Mouse (Mus musculus): Measurements from ENCODE around the gene Ccdc116. TPM values are rescaled to one million over a fixed set of nuclear protein-coding genes. Genes with fewer than 3 reads are reported as not detected.

The Ccdc116 gene
- polyA plus RNA-seq, 2 experiments, result 0.37 to 0.92 TPM

DNA sequence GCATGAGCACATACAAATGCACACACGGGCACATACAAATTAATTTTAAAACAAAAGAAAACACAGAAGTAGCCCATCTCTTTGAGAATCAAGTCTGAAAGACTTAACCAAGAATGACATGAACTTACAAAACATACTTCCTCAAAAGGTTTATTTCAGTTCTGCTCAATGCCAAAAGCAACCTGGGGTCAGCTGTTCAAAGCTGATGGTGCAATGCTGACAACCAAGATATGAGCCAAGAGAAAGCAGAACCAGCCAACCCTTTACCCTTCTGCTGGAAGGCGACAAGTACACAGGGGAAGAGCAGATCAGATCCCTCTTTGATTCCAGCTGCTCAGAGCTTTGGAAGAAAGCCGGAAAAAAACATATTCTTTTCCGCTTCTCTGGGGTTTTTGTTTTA is 34.4 kb upstream of the Ccdc116 start:
- ATAC-seq (ENCODE audit: insufficient read depth) (no peak), DNase-seq (ENCODE audit: low read depth in 3 of 3, low spot score in 3 of 3) (peak in 1 of 3 experiments; percentile 36)
- no peak overlapping the region for H3K4me2 ChIP-seq (ENCODE audit: low read depth)
- no peak overlapping the region for H3K27ac ChIP-seq
- H3K4me3 ChIP-seq (ENCODE audit: insufficient read depth in 1 of 2, low read depth in 2 of 2, low read length in 2 of 2), result no peak overlapping the region
- no peaks in the 10 kb centered on the region for H3K9me3 ChIP-seq (ENCODE audit: control insufficient read depth, low read length)
- peaks cover 0 to 5% of the 10 kb centered on the region in 2 experiments; a peak in 1 of 4 replicates for H3K4me1 ChIP-seq (replicated peaks; ENCODE audit: control insufficient read depth in 2 of 2, insufficient read depth in 2 of 2, low read length in 1 of 2)
- WGBS (ENCODE audit: insufficient replicate concordance), result 47% methylated on average over 4 of the region's 4 CpGs
- TF ChIP-seq EP300 (IDR thresholded peaks at IDR 0.05; ENCODE audit: low read depth), result no peak
- TF ChIP-seq CTCF (IDR thresholded peaks at IDR 0.05; ENCODE audit: low read depth), result no peak
- no peaks in the 10 kb centered on the region for H3K27me3 ChIP-seq (ENCODE audit: control insufficient read depth, insufficient read depth, low read length)
- H3K9ac ChIP-seq (replicated peaks), result no peak overlapping the region
- no peaks in the 10 kb centered on the region; the same call in 1 of the 2 replicates for H3K36me3 ChIP-seq (replicated peaks; ENCODE audit: control insufficient read depth, insufficient read depth, low read depth)

DNA sequence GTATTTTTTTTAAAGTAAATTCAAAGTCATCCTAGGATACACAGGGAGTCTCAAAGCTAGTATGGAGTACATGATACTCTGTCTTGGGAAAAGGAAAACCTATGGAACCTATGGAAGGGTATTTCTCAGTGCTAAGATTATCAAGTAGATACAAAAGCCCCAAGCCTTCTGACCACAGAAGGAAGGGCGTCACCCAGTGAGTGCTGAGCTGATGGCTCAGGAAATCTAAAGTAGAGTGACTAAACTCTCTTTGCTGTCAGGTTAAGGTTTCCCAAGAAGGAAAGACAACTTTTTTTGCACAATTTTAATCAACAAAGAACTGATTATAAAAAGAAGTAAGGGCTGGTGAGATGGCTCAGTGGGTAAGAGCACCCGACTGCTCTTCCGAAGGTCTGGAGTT is 32.7 kb upstream of the Ccdc116 start:
- H3K9ac ChIP-seq (replicated peaks), result no peak overlapping the region
- TF ChIP-seq EP300 (IDR thresholded peaks at IDR 0.05; ENCODE audit: low read depth) (no peak), CTCF (IDR thresholded peaks at IDR 0.05; ENCODE audit: low read depth) (no peak)

DNA sequence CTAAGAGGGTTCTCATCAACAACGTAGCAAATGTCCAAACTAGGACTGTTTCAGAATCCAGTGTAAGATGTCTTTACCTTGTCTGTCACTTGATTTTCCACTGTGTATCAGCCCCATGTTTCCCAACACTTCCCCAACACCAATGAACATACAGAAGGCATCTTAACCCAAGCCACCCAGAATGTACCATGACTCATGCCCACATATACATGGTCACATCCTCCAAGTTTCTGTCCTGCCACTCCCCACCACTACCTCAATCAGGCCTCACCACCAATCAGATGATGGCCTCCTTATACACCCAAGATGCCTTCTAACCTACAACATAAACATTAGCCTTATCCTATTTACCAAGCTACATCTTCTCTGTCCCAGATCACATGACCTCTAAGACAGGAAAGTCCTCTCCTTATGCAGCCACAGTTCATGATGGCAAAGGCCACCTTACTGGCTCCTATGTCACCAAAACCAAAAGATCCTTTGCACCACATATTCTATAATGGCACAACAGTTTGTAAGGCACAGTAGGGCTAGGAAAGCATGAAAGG is 30.7 kb upstream of the Ccdc116 start:
- WGBS (ENCODE audit: insufficient replicate concordance), result 91% methylated on average over 1 of the region's 1 CpGs
- DNase-seq (ENCODE audit: low read depth in 3 of 3, low spot score in 3 of 3) (no peak), ATAC-seq (ENCODE audit: insufficient read depth) (no peak)
- H3K9me3 ChIP-seq (ENCODE audit: control insufficient read depth, low read length), result no peaks in the 10 kb centered on the region
- TF ChIP-seq CTCF (IDR thresholded peaks at IDR 0.05; ENCODE audit: low read depth) (no peak), EP300 (IDR thresholded peaks at IDR 0.05; ENCODE audit: low read depth) (no peak)
- H3K27ac ChIP-seq, result no peak overlapping the region
- peaks cover 0 to 5% of the 10 kb centered on the region in 2 experiments; a peak in 1 of 4 replicates for H3K4me1 ChIP-seq (replicated peaks; ENCODE audit: control insufficient read depth in 2 of 2, insufficient read depth in 2 of 2, low read length in 1 of 2)
- H3K36me3 ChIP-seq (replicated peaks; ENCODE audit: control insufficient read depth, insufficient read depth, low read depth), result peaks cover 14% of the 10 kb centered on the region
- no peaks in the 10 kb centered on the region for H3K27me3 ChIP-seq (ENCODE audit: control insufficient read depth, insufficient read depth, low read length)
- H3K4me2 ChIP-seq (ENCODE audit: low read depth), result no peak overlapping the region
- H3K9ac ChIP-seq (replicated peaks), result no peak overlapping the region
- H3K4me3 ChIP-seq (ENCODE audit: insufficient read depth in 1 of 2, low read depth in 2 of 2, low read length in 2 of 2), result no peak overlapping the region

More for the DNA sequence above, 32.7 kb upstream of the Ccdc116 start:
- Histone ChIP-seq H3K9me3 (ENCODE audit: control insufficient read depth, low read length) (no peaks in the 10 kb centered on the region), H3K4me3 (ENCODE audit: insufficient read depth in 1 of 2, low read depth in 2 of 2, low read length in 2 of 2) (no peak overlapping the region), H3K27ac (no peak overlapping the region), H3K36me3 (replicated peaks; ENCODE audit: control insufficient read depth, insufficient read depth, low read depth) (peaks cover 3% of the 10 kb centered on the region), H3K4me2 (ENCODE audit: low read depth) (no peak overlapping the region), H3K27me3 (ENCODE audit: control insufficient read depth, insufficient read depth, low read length) (no peaks in the 10 kb centered on the region), H3K4me1 (replicated peaks; ENCODE audit: control insufficient read depth in 2 of 2, insufficient read depth in 2 of 2, low read length in 1 of 2) (peaks cover 0 to 5% of the 10 kb centered on the region in 2 experiments; a peak in 1 of 4 replicates)
- ATAC-seq (ENCODE audit: insufficient read depth) (no peak), DNase-seq (ENCODE audit: low read depth in 3 of 3, low spot score in 3 of 3) (no peak)
- 57% methylated on average over 3 of the region's 3 CpGs for WGBS (ENCODE audit: insufficient replicate concordance)

DNA sequence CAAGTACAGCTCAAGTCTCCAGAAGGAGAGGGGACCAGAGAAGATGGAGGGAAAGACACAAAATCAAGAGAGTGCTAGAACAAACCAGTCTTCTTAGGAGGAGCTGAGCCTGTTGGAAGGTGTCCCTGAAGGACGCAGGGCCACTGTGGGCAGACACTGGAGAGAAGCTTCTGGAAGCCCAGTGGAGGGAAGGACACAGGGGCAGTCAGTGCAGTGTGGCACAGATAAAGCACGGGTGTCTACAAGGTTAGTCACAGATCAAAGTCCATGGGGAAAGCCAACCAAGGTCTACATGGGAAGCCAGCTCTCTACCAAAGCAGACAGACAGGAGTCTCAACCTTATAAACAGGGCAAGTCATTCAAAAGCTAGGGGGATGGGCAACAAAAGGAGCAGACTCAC is 28.7 kb upstream of the Ccdc116 start:
- no peak overlapping the region for H3K27ac ChIP-seq
- DNase-seq (ENCODE audit: low read depth in 3 of 3, low spot score in 3 of 3) (no peak), ATAC-seq (ENCODE audit: insufficient read depth) (no peak)
- H3K9ac ChIP-seq (replicated peaks), result no peak overlapping the region
- H3K4me3 ChIP-seq (ENCODE audit: insufficient read depth in 1 of 2, low read depth in 2 of 2, low read length in 2 of 2), result no peak overlapping the region
- H3K36me3 ChIP-seq (replicated peaks; ENCODE audit: control insufficient read depth, insufficient read depth, low read depth), result peaks cover 23% of the 10 kb centered on the region
- 73% methylated on average over 2 of the region's 2 CpGs for WGBS (ENCODE audit: insufficient replicate concordance)
- TF ChIP-seq EP300 (IDR thresholded peaks at IDR 0.05; ENCODE audit: low read depth) (no peak), CTCF (IDR thresholded peaks at IDR 0.05; ENCODE audit: low read depth) (no peak)
- no peaks in the 10 kb centered on the region for H3K27me3 ChIP-seq (ENCODE audit: control insufficient read depth, insufficient read depth, low read length)
- no peaks in the 10 kb centered on the region for H3K9me3 ChIP-seq (ENCODE audit: control insufficient read depth, low read length)
- H3K4me1 ChIP-seq (replicated peaks; ENCODE audit: control insufficient read depth in 2 of 2, insufficient read depth in 2 of 2, low read length in 1 of 2), result 0 out of 4 replicates have a peak, but pooled peaks cover 0 to under 1% of the 10 kb centered on the region in 2 experiments
- H3K4me2 ChIP-seq (ENCODE audit: low read depth), result no peak overlapping the region

DNA sequence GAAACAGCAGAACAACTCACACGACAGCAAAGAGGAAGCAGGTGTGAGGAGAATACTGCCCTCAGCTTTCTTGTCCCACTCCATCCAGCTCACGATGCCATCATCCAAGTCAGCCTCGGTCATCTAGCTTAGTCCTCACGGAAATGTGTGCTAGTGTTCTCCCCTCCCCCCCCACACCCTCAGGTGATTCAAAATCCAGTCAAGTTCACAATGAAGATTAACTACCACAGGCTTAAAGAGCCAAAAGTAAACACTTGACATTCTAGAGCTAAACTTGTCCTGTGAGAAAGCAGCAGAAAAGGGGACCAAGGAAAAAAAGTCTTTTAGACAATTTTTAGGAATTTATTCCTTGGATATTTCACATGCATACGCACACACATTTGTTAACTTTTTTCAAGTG is 21.0 kb upstream of the Ccdc116 start:
- TF ChIP-seq EP300 (IDR thresholded peaks at IDR 0.05; ENCODE audit: low read depth) (no peak), CTCF (IDR thresholded peaks at IDR 0.05; ENCODE audit: low read depth) (no peak)
- no peak overlapping the region for H3K27ac ChIP-seq
- DNase-seq (ENCODE audit: low read depth in 3 of 3, low spot score in 3 of 3), result no peak
- 74% methylated on average over 5 of the region's 5 CpGs for WGBS (ENCODE audit: insufficient replicate concordance)
- no peak for ATAC-seq (ENCODE audit: insufficient read depth)
- peaks cover 21% of the 10 kb centered on the region for H3K36me3 ChIP-seq (replicated peaks; ENCODE audit: control insufficient read depth, insufficient read depth, low read depth)
- no peaks in the 10 kb centered on the region for H3K9me3 ChIP-seq (ENCODE audit: control insufficient read depth, low read length)
- H3K4me1 ChIP-seq (replicated peaks; ENCODE audit: control insufficient read depth in 2 of 2, insufficient read depth in 2 of 2, low read length in 1 of 2), result no peaks in the 10 kb centered on the region
- no peak overlapping the region for H3K9ac ChIP-seq (replicated peaks)
- no peak overlapping the region for H3K4me2 ChIP-seq (ENCODE audit: low read depth)
- no peak overlapping the region for H3K4me3 ChIP-seq (ENCODE audit: insufficient read depth in 1 of 2, low read depth in 2 of 2, low read length in 2 of 2)
- no peaks in the 10 kb centered on the region for H3K27me3 ChIP-seq (ENCODE audit: control insufficient read depth, insufficient read depth, low read length)
